ENCODE assay signal across 9 mouse cellular contexts in the genomic region with DNA sequence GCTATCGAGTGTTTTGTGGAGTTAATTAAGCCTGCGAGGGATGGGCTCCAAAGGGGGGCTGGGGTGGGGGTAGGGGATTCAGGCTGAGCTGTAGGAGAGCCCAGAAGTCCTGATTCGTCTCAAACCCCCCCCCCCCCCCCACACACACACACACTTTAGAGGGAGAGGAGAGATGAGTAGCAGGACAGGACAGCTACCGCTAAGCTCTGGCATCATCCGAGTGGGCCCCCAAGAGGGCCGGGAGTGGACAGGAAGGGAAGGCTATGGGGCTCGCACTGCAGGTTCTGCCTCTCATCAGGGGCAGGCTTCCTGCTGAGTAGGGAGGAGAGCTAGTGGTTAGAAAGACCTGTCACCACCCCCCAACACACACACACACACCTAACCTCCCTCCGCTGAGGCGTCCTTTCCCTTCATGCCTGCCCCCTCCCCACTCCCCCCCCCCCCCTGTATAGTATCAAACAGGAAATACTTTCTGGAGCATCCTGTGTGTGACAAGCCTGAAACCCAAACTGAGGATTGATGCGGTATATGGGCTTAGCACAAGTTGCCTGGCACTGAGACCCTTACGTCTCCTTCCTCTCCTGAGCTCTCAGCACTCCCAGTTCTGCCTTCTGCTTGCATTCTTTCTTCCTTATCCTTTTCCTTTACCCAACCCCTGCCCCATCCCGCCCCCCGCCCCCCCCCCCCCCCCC.
A peak's percentile ranks its signal among the peaks of the same experiment; 100 is the strongest.
DNase-seq lines count a peak whose midpoint lies in the region; ATAC-seq and TF ChIP-seq lines count a peak whose summit lies in the region.
"Had no signal": no experiment of that assay in that cellular context is flagged by ENCODE, and none has a peak within 500 bp of the region (broad histone marks: within the 10 kb centered on the region; RNA-seq: fewer than 3 reads in every experiment).

No protein-coding gene starts in this region.

- no peak overlapping the region for H3K27ac ChIP-seq in lung, postnatal 0 days (ENCODE audit: low read length)
- no peak overlapping the region for H3K27ac ChIP-seq in embryonic facial prominence, embryonic 14.5 days (replicated peaks; ENCODE audit: low read depth, low read length)
- no peak overlapping the region for H3K27ac ChIP-seq in intestine, embryonic 16.5 days (ENCODE audit: low read length)
- H3K27ac ChIP-seq in stomach, embryonic 14.5 days (ENCODE audit: low read length) = no peak overlapping the region
- H3K27ac ChIP-seq: macrophage had no signal

- no peak for TF ChIP-seq CTCF in lung, postnatal 0 days (IDR thresholded peaks at IDR 0.05)

- H3K27me3 ChIP-seq in lung, postnatal 0 days (replicated peaks; ENCODE audit: insufficient read depth, low read length) = no peaks in the 10 kb centered on the region
- no peaks in the 10 kb centered on the region for H3K27me3 ChIP-seq in embryonic facial prominence, embryonic 14.5 days (replicated peaks; ENCODE audit: control insufficient read depth, insufficient read depth, low read length)
- no peaks in the 10 kb centered on the region for H3K27me3 ChIP-seq in intestine, embryonic 16.5 days (replicated peaks; ENCODE audit: control insufficient read depth, insufficient read depth, low read length)
- H3K27me3 ChIP-seq in stomach, embryonic 14.5 days (ENCODE audit: control insufficient read depth, insufficient read depth, low read length) = no peaks in the 10 kb centered on the region

- no peak for DNase-seq in lung, postnatal 0 days (ENCODE audit: low spot score)
- DNase-seq in lung, postnatal 25 days (ENCODE audit: low spot score) = no peak
- peak; percentile 11 for DNase-seq in embryonic facial prominence, embryonic 14.5 days (ENCODE audit: low spot score)
- DNase-seq in layer of hippocampus, adult 11-12 months (ENCODE audit: low spot score) = no peak
- DNase-seq in frontal cortex, postnatal 36 days (ENCODE audit: low spot score in 2 of 2) = no peak

- H3K36me3 ChIP-seq in lung, postnatal 0 days (ENCODE audit: insufficient read depth, low read length) = no peaks in the 10 kb centered on the region
- no peaks in the 10 kb centered on the region for H3K36me3 ChIP-seq in embryonic facial prominence, embryonic 14.5 days (ENCODE audit: control insufficient read depth, insufficient read depth, low read length)
- no peaks in the 10 kb centered on the region for H3K36me3 ChIP-seq in intestine, embryonic 16.5 days (ENCODE audit: control insufficient read depth, insufficient read depth, low read length)
- no peaks in the 10 kb centered on the region for H3K36me3 ChIP-seq in stomach, embryonic 14.5 days (ENCODE audit: control insufficient read depth, insufficient read depth, low read length)

- TF ChIP-seq EP300 in lung, postnatal 0 days (IDR thresholded peaks at IDR 0.05) = no peak

- peak overlapping the region; percentile 41 for H3K4me2 ChIP-seq in lung, postnatal 0 days (replicated peaks; ENCODE audit: low read depth, low read length)
- H3K4me2 ChIP-seq in embryonic facial prominence, embryonic 14.5 days (ENCODE audit: low read depth, low read length) = peak overlapping the region; percentile 57
- peak overlapping the region; percentile 43 for H3K4me2 ChIP-seq in intestine, embryonic 16.5 days (ENCODE audit: low read depth, low read length)
- H3K4me2 ChIP-seq in stomach, embryonic 14.5 days (replicated peaks; ENCODE audit: low read depth, low read length) = peak overlapping the region; percentile 24

- no peak overlapping the region for H3K4me3 ChIP-seq in lung, postnatal 0 days (ENCODE audit: low read depth, low read length)
- H3K4me3 ChIP-seq in embryonic facial prominence, embryonic 14.5 days (ENCODE audit: low read depth, low read length) = peak overlapping the region; percentile 22; the same call in 1 of the 2 replicates
- H3K4me3 ChIP-seq in intestine, embryonic 16.5 days (ENCODE audit: low read length) = peak overlapping the region; percentile 25
- H3K4me3 ChIP-seq in stomach, embryonic 14.5 days (ENCODE audit: low read depth, low read length) = peak overlapping the region; percentile 20; the same call in 1 of the 2 replicates

- no peaks in the 10 kb centered on the region for H3K9me3 ChIP-seq in lung, postnatal 0 days (ENCODE audit: low read length)
- H3K9me3 ChIP-seq in embryonic facial prominence, embryonic 14.5 days (ENCODE audit: control insufficient read depth, low read length) = no peaks in the 10 kb centered on the region
- no peaks in the 10 kb centered on the region for H3K9me3 ChIP-seq in intestine, embryonic 16.5 days (ENCODE audit: control insufficient read depth, low read length)
- no peaks in the 10 kb centered on the region for H3K9me3 ChIP-seq in stomach, embryonic 14.5 days (ENCODE audit: control insufficient read depth, low read depth, low read length)

- ATAC-seq in lung, postnatal 0 days = peak; percentile 37
- ATAC-seq in embryonic facial prominence, embryonic 14.5 days (ENCODE audit: low read depth) = peak; percentile 58
- ATAC-seq in intestine, embryonic 16.5 days = peak; percentile 7; the same call in 1 of the 2 replicates
- ATAC-seq in stomach, embryonic 14.5 days (ENCODE audit: insufficient number of reproducible peaks, insufficient read depth, low FRiP score, low read depth) = peak; percentile 72; the same call in 1 of the 2 replicates
- ATAC-seq in activated CD4-positive, CD25-positive, alpha-beta regulatory T cell, adult 4 months = no peak

- no peaks in the 10 kb centered on the region for H3K4me1 ChIP-seq in lung, postnatal 0 days (ENCODE audit: insufficient read depth, low read depth, low read length)
- H3K4me1 ChIP-seq in embryonic facial prominence, embryonic 14.5 days (ENCODE audit: control insufficient read depth, insufficient read depth, low read length) = peaks cover 8% of the 10 kb centered on the region; the same call in 1 of the 2 replicates
- 0 out of 2 replicates have a peak, but pooled peaks cover 6% of the 10 kb centered on the region for H3K4me1 ChIP-seq in intestine, embryonic 16.5 days (ENCODE audit: control insufficient read depth, insufficient read depth, low read length)
- H3K4me1 ChIP-seq in stomach, embryonic 14.5 days (ENCODE audit: control insufficient read depth, insufficient read depth, low read length) = 0 out of 2 replicates have a peak, but pooled peaks cover 5% of the 10 kb centered on the region

- 4% methylated on average over 8 of the region's 13 CpGs for WGBS in lung, postnatal 0 days
- WGBS in embryonic facial prominence, embryonic 14.5 days = 3% methylated on average over 4 of the region's 13 CpGs
- 5% methylated on average over 11 of the region's 13 CpGs for WGBS in intestine, embryonic 16.5 days
- 4% methylated on average over 11 of the region's 13 CpGs for whole genome bisulfite sequencing in stomach, embryonic 14.5 days

- H3K9ac ChIP-seq in lung, postnatal 0 days (replicated peaks; ENCODE audit: low read depth) = no peak overlapping the region
- H3K9ac ChIP-seq in embryonic facial prominence, embryonic 14.5 days (ENCODE audit: low read depth, low read length) = peak overlapping the region; percentile 42
- no peak overlapping the region for H3K9ac ChIP-seq in intestine, embryonic 16.5 days (ENCODE audit: low read depth, low read length)
- no peak overlapping the region for H3K9ac ChIP-seq in stomach, embryonic 14.5 days (replicated peaks; ENCODE audit: low read depth, low read length)
